Mouse (Mus musculus) thymus, adult 2 months (tissue): Measurements from ENCODE around the gene Trpv2.

Experiments
- CTCF ChIP-seq: fragments of 200-500 bp; IDR thresholded peaks from 2 replicates; pipeline ENCODE4 v1.5.1; 2012; ENCODE audit warnings: mild to moderate bottlenecking, control low read depth, low read length, moderate library complexity, borderline replicate concordance; ENCODE audit not compliant: control insufficient read depth, poor library complexity, insufficient read depth; ENCODE audit errors: extremely low read depth
- POLR2A ChIP-seq: fragments of 200-500 bp; IDR thresholded peaks from 2 replicates; pipeline ENCODE4 v1.6.1; 2012; ENCODE audit warnings: mild to moderate bottlenecking, low read length, control low read depth, moderate library complexity; ENCODE audit not compliant: control insufficient read depth, poor library complexity, insufficient read depth; ENCODE audit errors: extremely low read depth

- TF ChIP-seq CTCF (no peak), POLR2A (no peak)
These were observed 24.0 kb upstream of the Trpv2 start for GRCm38 (mm10) chr11:62550227-62550685.
